Mouse (Mus musculus) spleen, postnatal 36 days (tissue): ENCODE measurements at regions not wholly inside any gene's neighbourhood (a gene's known extent, or its start where the extent isn't known, plus 50 kb on each side); places are given as distances from the start of the nearest gene placed in this dataset.

Source experiments
- DNase-seq, 2 experiments: peaks; one replicate each; pipeline ENCODE4 v3.0.0; 2022; ENCODE audit warnings: low spot score in 2 of 2, mixed read lengths in 1 of 2

- DNase-seq = no peak
These were observed 372.6 kb downstream of the Cog6 start for GRCm38 (mm10) chr3:52644178-52645128.

GRCm38 (mm10) chr3:52643796-52644177 is 373.2 kb downstream of the Cog6 start:
- DNase-seq = peak; percentile 26 to 29

GRCm38 (mm10) chr3:52643100-52643551 is 373.9 kb downstream of the Cog6 start:
- DNase-seq = no peak

GRCm38 (mm10) chr3:52641226-52642181 is 373.4 kb downstream of the Foxo1 start:
- no peak for DNase-seq

- no peak for DNase-seq
These were observed 372.4 kb downstream of the Foxo1 start for GRCm38 (mm10) chr3:52640250-52641147.

- peak; percentile 87 to 89 for DNase-seq
These were observed 370.7 kb downstream of the Foxo1 start for GRCm38 (mm10) chr3:52638816-52639215.

- DNase-seq = peak; percentile 88 to 91
These were observed 366.2 kb downstream of the Foxo1 start for GRCm38 (mm10) chr3:52634353-52634752.

- DNase-seq = peak; percentile 67 to 68
These were observed 365.5 kb downstream of the Foxo1 start for GRCm38 (mm10) chr3:52633491-52634100.

GRCm38 (mm10) chr3:52632635-52633034 is 364.5 kb downstream of the Foxo1 start:
- DNase-seq = no peak

- peak in 1 of 2 experiments; percentile 32 for DNase-seq
These were observed 362.1 kb downstream of the Foxo1 start for GRCm38 (mm10) chr3:52630209-52630608.

- no peak for DNase-seq
These were observed 357.0 kb downstream of the Foxo1 start for GRCm38 (mm10) chr3:52625125-52625524.

GRCm38 (mm10) chr3:52622530-52622929 is 354.4 kb downstream of the Foxo1 start:
- DNase-seq = no peak

- DNase-seq = no peak
These were observed 353.8 kb downstream of the Foxo1 start for GRCm38 (mm10) chr3:52621936-52622335.

- no peak for DNase-seq
These were observed 350.7 kb downstream of the Foxo1 start for GRCm38 (mm10) chr3:52618925-52619224.

- DNase-seq = no peak
These were observed 350.2 kb downstream of the Foxo1 start for GRCm38 (mm10) chr3:52618212-52618924.

- DNase-seq = no peak
These were observed 349.4 kb downstream of the Foxo1 start for GRCm38 (mm10) chr3:52617413-52618149.

- DNase-seq = no peak
These were observed 343.7 kb downstream of the Foxo1 start for GRCm38 (mm10) chr3:52611881-52612280.

GRCm38 (mm10) chr3:52610466-52610865 is 342.3 kb downstream of the Foxo1 start:
- DNase-seq = no peak

GRCm38 (mm10) chr3:52608086-52608426 is 339.9 kb downstream of the Foxo1 start:
- no peak for DNase-seq
